Mouse (Mus musculus) forelimb bud, embryonic 11.5 days (tissue): ENCODE data around the gene Tmco4.
A peak's percentile ranks its signal among the peaks of the same experiment; 100 is the strongest.

Source experiments
- DNase-seq: peaks from one replicate; pipeline ENCODE4 v3.0.0-alpha.2; 2012; ENCODE audit warnings: low read depth, low spot score

Gene Tmco4

GRCm38 (mm10) chr4:139055336-139055735 is 82.6 kb downstream of the Tmco4 start:
- DNase-seq: no peak

GRCm38 (mm10) chr4:139055744-139056143 is 83.1 kb downstream of the Tmco4 start:
- DNase-seq: no peak

GRCm38 (mm10) chr4:139057291-139057690 is 84.6 kb downstream of the Tmco4 start:
- no peak for DNase-seq

- DNase-seq: no peak
These were observed 85.3 kb downstream of the Tmco4 start for GRCm38 (mm10) chr4:139058029-139058428.

- DNase-seq: peak; percentile 78
These were observed 86.9 kb downstream of the Tmco4 start for GRCm38 (mm10) chr4:139059569-139059968.

GRCm38 (mm10) chr4:139064831-139065230 is 92.1 kb downstream of the Tmco4 start:
- DNase-seq: no peak

- DNase-seq: no peak
These were observed 95.6 kb downstream of the Tmco4 start for GRCm38 (mm10) chr4:139068287-139068686.

GRCm38 (mm10) chr4:139074060-139074459 is 101.4 kb downstream of the Tmco4 start:
- no peak for DNase-seq

GRCm38 (mm10) chr4:139075041-139075711 is 102.5 kb downstream of the Tmco4 start, which contains the start of gene Htr6:
Gene Htr6 (minus strand): TSS chr4:139075570.
- DNase-seq: no peak

- no peak for DNase-seq
These were observed 103.2 kb downstream of the Tmco4 start for GRCm38 (mm10) chr4:139075915-139076314.

- DNase-seq: peak; percentile 62
These were observed 105.6 kb downstream of the Tmco4 start for GRCm38 (mm10) chr4:139078313-139078712.

GRCm38 (mm10) chr4:139078726-139079125 is 106.0 kb downstream of the Tmco4 start:
- DNase-seq: no peak

- DNase-seq: no peak
These were observed 106.8 kb downstream of the Tmco4 start for GRCm38 (mm10) chr4:139079439-139079838.

GRCm38 (mm10) chr4:139080259-139080658 is 107.6 kb downstream of the Tmco4 start:
- DNase-seq: no peak

GRCm38 (mm10) chr4:139081270-139081931 is 108.7 kb downstream of the Tmco4 start:
- no peak for DNase-seq

- no peak for DNase-seq
These were observed 110.3 kb downstream of the Tmco4 start for GRCm38 (mm10) chr4:139082790-139083564.

- DNase-seq: no peak
These were observed 112.6 kb downstream of the Tmco4 start for GRCm38 (mm10) chr4:139085337-139085736.

- DNase-seq: peak; percentile 91
These were observed 113.3 kb downstream of the Tmco4 start for GRCm38 (mm10) chr4:139086037-139086436.

GRCm38 (mm10) chr4:139086984-139087383 is 114.3 kb downstream of the Tmco4 start:
- DNase-seq: no peak

- no peak for DNase-seq
These were observed 116.4 kb downstream of the Tmco4 start for GRCm38 (mm10) chr4:139088982-139089671.

- DNase-seq: no peak
These were observed 117.7 kb downstream of the Tmco4 start for GRCm38 (mm10) chr4:139090303-139090940.
